Mouse (Mus musculus): Measurements from ENCODE around the gene Armc6.
A peak's percentile ranks its signal among the peaks of the same experiment; 100 is the strongest.
"Not testable (repeated sequence)": the region's sequence is repeated elsewhere in the genome, so short reads cannot be mapped to it uniquely, and the experiment has no call there.

Gene Armc6

DNA sequence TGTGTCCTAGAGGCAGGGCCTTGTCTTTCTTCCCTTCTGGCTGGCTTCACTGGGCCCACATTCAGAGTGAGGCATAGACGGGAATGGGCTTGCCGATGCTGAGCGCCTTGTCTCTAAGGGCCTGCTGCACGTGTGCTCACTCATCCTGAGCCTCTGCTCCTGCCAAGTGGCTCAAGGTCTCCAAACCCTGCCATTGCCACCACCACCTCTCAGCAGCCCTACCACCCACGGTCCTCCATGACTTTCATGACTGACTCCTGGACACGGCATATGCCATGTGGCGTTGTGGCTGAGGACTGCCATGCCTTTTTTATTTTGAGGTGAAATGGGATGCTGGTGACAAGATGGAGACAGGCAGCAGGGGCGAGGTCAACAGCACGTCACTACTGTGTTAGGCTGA lies 3.4 kb downstream of the Armc6 start:
- no peak for DNase-seq (ENCODE audit: low read depth, low spot score)

DNA sequence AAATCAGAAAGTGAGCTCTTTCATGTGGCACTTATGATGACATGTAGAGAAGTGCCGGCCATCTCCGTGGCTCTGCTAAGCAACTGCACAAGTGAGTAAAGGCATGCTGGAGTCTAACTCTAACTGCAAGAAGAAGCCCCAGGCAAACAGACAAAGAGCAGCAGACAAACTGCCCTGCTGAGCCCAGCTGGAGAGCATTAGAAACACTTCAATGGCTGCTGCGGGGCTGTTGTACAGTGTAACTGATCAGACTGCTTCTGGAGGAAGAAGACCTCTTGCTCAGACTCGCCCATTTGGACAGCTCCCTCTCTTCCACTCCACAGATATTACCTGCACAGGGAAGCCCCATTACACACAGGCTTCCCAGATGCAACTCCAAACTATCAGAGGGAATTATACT lies 6.3 kb downstream of the Armc6 start:
- DNase-seq (ENCODE audit: low read depth, low spot score) = no peak

- DNase-seq (ENCODE audit: low read depth, low spot score) = no peak
Measured at GRCm38 (mm10) chr8:70223341-70223740, 10.9 kb downstream of the Armc6 start.

DNA sequence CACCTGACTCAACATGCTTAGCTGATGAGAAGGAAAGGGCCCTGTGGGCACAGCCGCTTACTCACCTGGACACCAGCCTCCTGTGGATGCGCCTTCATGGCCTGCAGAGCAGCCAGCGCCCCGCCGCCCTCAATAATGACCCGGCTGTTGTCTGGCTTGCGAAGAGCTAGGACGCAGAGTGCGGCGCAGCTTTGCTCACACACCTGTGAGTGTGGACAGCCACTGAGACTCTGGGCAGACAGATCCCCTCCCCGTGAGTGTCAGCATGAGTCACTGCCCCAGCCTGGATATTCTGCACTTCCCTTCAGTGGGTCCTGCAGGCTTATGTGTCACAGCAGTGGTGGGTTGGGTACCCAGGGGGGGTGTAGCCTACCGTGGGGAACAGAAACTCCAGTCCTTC lies 12.2 kb downstream of the Armc6 start:
- no peak for DNase-seq (ENCODE audit: low read depth, low spot score)

DNA sequence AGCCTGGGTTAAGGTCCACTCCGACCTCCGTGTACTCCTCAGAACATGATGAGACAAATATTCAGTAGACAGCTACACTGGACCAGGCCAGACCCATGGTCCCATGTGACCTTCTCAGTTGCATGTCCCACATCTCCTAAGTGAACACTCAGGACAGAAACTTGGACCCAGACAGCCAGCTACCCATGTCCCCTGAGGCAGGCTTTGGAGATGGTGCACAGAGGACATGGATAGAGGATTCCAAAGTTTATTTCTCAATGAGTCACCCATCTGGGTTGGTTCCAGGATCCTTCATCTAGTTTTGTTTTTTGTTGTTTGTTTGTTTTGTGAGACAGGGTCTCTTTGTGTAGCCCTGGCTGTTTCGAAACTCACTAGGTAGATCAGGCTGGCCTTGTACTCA lies 13.4 kb downstream of the Armc6 start:
- DNase-seq (ENCODE audit: low read depth, low spot score) = no peak

GRCm38 (mm10) chr8:70220236-70220840 lies 13.9 kb downstream of the Armc6 start:
- DNase-seq (ENCODE audit: low read depth, low spot score) = no peak

GRCm38 (mm10) chr8:70219107-70219684 lies 15.1 kb downstream of the Armc6 start:
- no peak for DNase-seq (ENCODE audit: low read depth, low spot score)

DNA sequence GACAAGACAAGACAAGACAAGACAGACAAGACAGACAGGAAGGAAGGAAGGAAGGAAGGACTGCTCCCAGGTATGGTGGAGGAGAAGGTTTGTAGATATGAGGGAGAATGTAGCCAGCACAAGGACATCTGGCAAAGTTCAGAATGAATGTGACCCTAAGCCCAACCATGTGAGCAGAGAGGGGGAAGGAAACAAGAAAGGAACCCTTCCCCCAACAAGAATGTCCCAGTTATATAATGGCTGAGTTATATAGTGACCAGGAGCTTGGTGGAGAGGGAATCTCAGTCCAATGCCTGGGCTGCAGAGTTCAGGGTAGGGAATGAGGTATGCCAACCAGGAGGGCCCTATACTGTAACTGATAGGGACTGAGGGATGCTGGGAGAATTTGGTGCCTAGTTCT lies 16.8 kb downstream of the Armc6 start:
- no peak for DNase-seq (ENCODE audit: low read depth, low spot score)

DNA sequence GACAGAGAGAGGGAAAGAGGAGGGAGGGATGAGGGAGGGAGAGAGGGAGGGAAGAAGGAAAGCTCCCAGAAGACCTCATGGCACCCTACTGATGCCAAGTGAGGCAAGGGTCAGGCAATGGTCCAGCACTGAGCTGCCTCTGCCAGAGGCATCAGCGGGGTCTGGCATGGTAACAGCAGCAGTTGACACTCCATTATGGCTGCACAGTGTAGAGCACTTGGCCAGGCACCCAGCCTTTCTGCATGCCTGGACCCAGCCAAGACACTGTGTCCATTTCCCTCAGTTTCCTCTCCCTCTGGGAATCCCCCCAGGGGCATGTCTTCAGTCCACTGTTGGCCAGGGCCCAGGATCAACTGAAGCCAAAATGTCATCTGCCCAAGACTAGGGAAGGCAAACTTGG lies 17.7 kb downstream of the Armc6 start:
- no peak for DNase-seq (ENCODE audit: low read depth, low spot score)

DNA sequence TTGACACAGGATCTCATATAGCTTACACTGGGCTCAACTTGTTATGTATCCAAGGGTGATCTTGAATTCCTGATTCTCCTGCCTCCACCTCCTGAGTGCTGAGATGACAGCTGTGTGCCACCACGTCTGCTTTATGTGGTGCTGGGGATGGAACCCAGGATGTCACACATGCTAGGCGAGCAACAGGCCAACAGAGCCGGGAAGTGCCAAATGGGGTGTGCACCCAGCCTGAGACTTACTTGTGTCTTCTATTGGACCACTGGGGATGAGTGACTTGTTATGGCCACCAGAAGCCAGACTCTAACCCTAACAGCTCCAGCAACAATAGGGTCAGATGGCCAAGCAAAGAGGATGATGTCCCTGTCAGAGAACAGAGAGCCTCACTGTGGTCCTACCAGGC lies 18.1 kb downstream of the Armc6 start:
- DNase-seq (ENCODE audit: low read depth, low spot score) = not testable (repeated sequence)

GRCm38 (mm10) chr8:70215092-70215491 lies 19.2 kb downstream of the Armc6 start:
- DNase-seq (ENCODE audit: low read depth, low spot score) = no peak

GRCm38 (mm10) chr8:70214411-70214810 lies 19.9 kb downstream of the Armc6 start:
- DNase-seq (ENCODE audit: low read depth, low spot score) = no peak

DNA sequence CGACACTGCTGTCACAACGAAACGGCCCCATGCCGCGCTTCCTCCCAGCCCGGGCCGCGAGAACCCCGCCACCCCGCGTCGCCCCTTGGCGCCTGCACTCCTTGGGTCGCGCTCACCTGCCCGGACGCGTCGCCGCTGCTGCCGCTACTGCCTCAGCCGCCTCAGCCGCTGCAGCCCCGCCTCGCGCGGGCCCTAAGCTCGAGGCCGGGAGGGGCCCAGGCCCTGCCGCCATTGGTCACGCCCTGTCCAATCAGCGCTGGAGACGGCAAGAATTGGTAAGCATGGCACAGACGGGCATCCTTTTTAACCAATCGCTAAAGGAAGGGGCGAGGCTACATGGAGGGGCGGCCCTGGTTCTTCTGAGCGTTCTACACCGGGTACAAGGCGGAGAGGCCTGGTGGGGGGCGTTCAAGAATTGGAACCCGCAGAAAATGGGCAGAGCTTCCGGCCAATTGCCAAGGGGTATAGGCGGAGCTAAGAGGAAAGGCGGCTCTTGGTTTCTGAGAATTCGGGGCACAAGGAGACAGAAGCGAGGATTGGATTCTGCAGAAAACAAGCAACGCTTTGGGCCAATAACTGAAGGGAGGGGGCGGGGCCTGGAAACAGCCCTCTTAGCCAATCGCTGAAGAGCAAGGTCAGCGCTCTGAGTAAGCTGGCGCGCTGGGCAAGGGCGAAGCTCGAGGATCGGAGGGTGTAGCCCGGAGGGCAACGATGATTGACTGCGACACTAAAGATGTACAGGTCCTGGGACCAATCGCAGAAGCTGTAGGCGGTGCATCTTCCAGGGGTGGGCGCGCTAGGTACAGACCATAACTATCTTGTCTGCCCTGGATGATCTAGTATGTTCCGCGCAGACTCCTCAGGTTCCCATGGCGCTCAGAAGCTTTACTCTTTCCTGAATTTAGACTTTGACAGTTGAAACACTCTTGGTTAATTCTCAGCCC lies 21.9 kb downstream of the Armc6 start, which contains the start of gene Slc25a42:
TSS of gene Slc25a42 (minus strand) at position 194 of the 944 bp plus-strand sequence.
- DNase-seq (ENCODE audit: low read depth, low spot score) = peak; percentile 96

DNA sequence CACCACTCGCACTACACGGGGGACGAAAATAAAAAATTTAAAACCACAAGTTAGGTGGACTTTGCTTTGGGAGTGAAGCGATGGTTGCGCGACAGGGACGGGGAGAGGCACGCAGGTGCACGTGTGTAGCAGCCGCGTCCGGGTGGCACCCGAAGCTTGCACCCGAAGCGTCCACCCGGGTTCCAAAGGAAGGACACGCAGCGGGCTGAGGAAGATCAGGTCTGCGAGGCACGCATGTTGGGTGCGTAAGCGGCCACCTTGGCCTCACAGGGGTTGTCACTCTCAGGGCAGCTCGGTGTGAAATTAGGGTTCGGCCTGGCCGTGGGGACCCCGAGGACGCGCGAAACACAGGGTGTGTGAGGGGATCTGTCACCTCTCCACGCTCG lies 22.5 kb downstream of the Armc6 start:
- DNase-seq (ENCODE audit: low read depth, low spot score) = no peak

- no peak for DNase-seq (ENCODE audit: low read depth, low spot score)
Measured at GRCm38 (mm10) chr8:70211275-70211674, 23.0 kb downstream of the Armc6 start.

- DNase-seq (ENCODE audit: low read depth, low spot score) = no peak
Measured at GRCm38 (mm10) chr8:70210538-70210937, 23.7 kb downstream of the Armc6 start.

DNA sequence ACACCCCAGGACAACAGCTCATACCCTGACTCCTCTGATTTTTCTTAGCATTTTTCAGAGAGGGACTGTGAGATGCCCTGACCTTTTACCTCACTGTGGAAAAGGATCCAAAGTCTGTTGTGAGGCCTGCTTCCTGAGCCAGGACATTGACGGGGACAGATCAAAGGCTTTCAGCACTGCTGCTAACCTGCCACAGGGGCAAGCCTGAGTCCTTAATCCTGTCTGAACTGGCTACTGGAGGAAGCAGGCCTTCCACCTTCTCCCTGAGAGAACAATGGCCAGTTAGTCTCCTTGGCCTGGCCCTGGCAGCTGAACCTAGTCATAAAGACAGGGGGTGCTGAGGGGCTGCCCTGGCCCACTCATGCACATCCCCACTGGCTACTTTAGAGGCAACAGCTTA lies 26.1 kb downstream of the Armc6 start:
- DNase-seq (ENCODE audit: low read depth, low spot score) = no peak

DNA sequence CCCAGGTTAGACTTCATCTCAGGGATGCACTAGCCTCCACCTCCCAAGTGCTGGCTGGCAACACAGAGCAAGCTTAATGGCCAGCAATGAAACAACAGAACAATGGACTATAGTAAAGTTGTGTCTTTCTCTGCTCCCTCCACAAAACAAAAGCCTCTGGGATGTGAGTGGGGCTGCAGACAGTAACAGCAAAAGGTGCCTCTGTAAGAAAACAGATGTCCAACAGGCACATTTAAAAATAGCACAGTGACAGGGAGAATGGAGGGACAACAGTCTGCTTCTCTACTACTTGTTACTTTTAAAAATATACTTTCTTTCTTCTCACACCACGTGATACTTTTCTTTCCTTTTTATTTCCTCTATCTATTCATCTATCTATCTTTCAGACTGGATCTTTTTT lies 29.5 kb downstream of the Armc6 start:
- no peak for DNase-seq (ENCODE audit: low read depth, low spot score)

DNA sequence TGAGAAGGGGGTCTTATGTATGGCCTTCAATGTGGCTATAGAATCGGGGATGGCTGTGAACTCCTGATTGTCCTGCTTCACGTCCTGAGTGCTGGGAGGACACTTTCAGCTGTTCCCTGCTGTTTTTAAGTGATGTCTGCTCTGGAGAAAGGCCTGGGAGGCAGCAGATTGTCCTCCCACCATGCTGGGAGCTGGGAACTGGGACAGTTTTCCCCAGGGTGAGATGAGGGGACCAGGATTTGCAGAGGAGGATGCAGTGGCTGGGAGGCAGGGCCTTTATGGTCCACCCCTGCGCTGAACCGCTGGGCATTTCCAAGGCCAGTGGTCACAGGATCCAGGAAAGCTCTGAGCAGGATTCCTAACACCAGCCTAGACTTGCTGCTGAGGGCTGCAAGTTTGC lies 31.2 kb downstream of the Armc6 start:
- no peak for DNase-seq (ENCODE audit: low read depth, low spot score)

DNA sequence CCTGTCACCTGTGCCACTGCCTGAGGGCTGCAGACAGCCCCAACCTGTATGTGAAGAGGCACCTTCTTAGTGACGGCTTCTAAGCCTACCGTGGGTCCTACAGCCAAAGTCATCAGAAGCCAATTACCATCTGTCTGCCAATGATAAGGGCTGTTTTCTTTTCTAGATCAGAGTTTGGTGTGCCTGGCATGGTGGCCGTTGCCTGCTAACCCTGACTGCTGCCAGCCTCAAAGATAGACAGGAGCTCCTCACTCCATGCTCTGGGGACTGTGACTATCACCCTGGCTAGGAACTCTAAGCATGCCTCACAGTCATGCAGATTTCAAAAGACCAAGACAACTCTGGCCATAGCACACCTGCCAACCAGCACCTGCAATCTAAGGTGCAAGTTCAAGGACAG lies 32.8 kb downstream of the Armc6 start:
- DNase-seq (ENCODE audit: low read depth, low spot score) = no peak

DNA sequence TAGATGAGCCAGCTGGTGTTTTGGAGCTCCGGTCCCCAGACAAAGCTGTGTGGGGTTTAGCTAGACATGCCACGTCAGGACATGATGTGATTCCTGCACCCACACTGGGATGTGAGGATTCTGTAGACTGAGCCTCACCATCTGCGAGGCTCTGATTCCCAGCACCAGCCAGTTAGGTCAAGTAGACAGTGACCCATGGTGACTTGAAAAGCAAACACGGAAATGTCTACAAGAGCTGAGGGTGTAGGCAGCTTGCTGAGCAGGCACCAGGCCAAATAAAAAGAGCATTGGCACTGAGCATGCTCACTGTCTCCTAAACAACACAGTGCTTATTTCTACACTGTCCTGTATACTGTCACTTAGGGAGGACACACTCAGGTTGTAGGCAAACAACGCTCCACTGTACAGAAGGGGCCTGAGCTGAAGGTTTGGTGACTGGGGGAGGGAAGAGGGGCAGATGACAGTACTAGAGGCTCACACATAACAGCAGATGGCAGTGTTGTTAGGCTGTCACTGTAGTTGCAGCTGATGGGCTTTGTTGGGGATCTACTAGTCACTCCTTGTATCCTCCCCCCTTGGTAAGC lies 34.1 kb downstream of the Armc6 start:
- no peak for DNase-seq (ENCODE audit: low read depth, low spot score)

GRCm38 (mm10) chr8:70197603-70198002 lies 36.7 kb downstream of the Armc6 start:
- DNase-seq (ENCODE audit: low read depth, low spot score) = no peak
